Mouse (Mus musculus): ENCODE measurements around the gene Wrnip1.

GRCm38 (mm10) chr13:32783055-32783454 lies 18.8 kb upstream of the Wrnip1 start:
- TF ChIP-seq CTCF (IDR thresholded peaks at IDR 0.05 in 2 of 3, conservative IDR thresholded peaks at IDR 0.05 in 1 of 3; ENCODE audit: control insufficient read depth in 1 of 3, insufficient read depth in 1 of 3, low read depth in 2 of 3, low read length in 3 of 3, poor library complexity in 1 of 3, severe bottlenecking in 1 of 3) = peak; percentile 39 to 48 (median 40)
- TF ChIP-seq MAX (IDR thresholded peaks at IDR 0.05; ENCODE audit: low read length) = no peak
- TF ChIP-seq ZMIZ1 (IDR thresholded peaks at IDR 0.05; ENCODE audit: low read depth, low read length) = no peak
- TF ChIP-seq ZKSCAN1 (IDR thresholded peaks at IDR 0.05; ENCODE audit: low read depth, low read length) = no peak
- TF ChIP-seq CHD2 (IDR thresholded peaks at IDR 0.05; ENCODE audit: low read length) = no peak
- peak; percentile 13; the same call in 1 of the 2 replicates for TF ChIP-seq RAD21 (IDR thresholded peaks at IDR 0.05; ENCODE audit: low read depth, low read length)
- no peak for TF ChIP-seq POLR2A (IDR thresholded peaks at IDR 0.05; ENCODE audit: control insufficient read depth in 1 of 2, insufficient read depth in 1 of 2, low read depth in 1 of 2, low read length in 2 of 2, poor library complexity in 1 of 2)
- TF ChIP-seq MYC (IDR thresholded peaks at IDR 0.05; ENCODE audit: low read depth, low read length) = no peak
- TF ChIP-seq EP300 (IDR thresholded peaks at IDR 0.05; ENCODE audit: low read depth in 1 of 2, low read length in 2 of 2) = no peak
- no peak for TF ChIP-seq ELF1 (IDR thresholded peaks at IDR 0.05; ENCODE audit: low read depth, low read length)
- TF ChIP-seq MYB (IDR thresholded peaks at IDR 0.05; ENCODE audit: low read depth, low read length) = no peak
